In genomic region chrX:141292702-141293462, GRCm38 (mm10) we compare ENCODE assay signal across 20 mouse cellular contexts.
DNase-seq lines count a peak whose midpoint lies in the region; ATAC-seq and TF ChIP-seq lines count a peak whose summit lies in the region.
"Had no signal": no experiment of that assay in that cellular context is flagged by ENCODE, and none has a peak within 500 bp of the region (broad histone marks: within the 10 kb centered on the region; RNA-seq: fewer than 3 reads in every experiment).

No protein-coding gene starts in this region.

- no peak overlapping the region for H3K27ac ChIP-seq in kidney, adult 2 months (ENCODE audit: insufficient read depth, low read depth, low read length)
- no peak overlapping the region for H3K27ac ChIP-seq in kidney, embryonic 14.5 days (ENCODE audit: low read depth, low read length)
- no peak overlapping the region for H3K27ac ChIP-seq in forebrain, postnatal 0 days (ENCODE audit: low read depth, low read length)
- H3K27ac ChIP-seq in midbrain, postnatal 0 days (ENCODE audit: low read depth, low read length) = no peak overlapping the region
- H3K27ac ChIP-seq: embryonic facial prominence, embryonic 13.5 days; hindbrain, embryonic 14.5 days; kidney, postnatal 0 days; limb, embryonic 15.5 days; liver, embryonic 15.5 days; neural tube, embryonic 15.5 days had no signal

- no peak for TF ChIP-seq CTCF in kidney, adult 2 months (conservative IDR thresholded peaks at IDR 0.05; ENCODE audit: insufficient read depth, insufficient read length, low read depth, low read length)
- TF ChIP-seq CTCF in forebrain, postnatal 0 days (IDR thresholded peaks at IDR 0.05; ENCODE audit: low read depth) = no peak
- TF ChIP-seq CTCF in midbrain, postnatal 0 days (IDR thresholded peaks at IDR 0.05) = no peak

- H3K4me3 ChIP-seq in kidney, adult 2 months (ENCODE audit: insufficient read depth, low read depth, low read length) = no peak overlapping the region
- H3K4me3 ChIP-seq in kidney, embryonic 14.5 days (ENCODE audit: low read length) = no peak overlapping the region
- H3K4me3 ChIP-seq in forebrain, postnatal 0 days (ENCODE audit: low read depth, low read length) = no peak overlapping the region
- no peak overlapping the region for H3K4me3 ChIP-seq in midbrain, postnatal 0 days (ENCODE audit: low read depth, low read length)
- H3K4me3 ChIP-seq: embryonic facial prominence, embryonic 13.5 days; limb, embryonic 15.5 days; liver, embryonic 15.5 days; megakaryocyte, embryonic 14.5 days; neural tube, embryonic 15.5 days had no signal

- no peak for ATAC-seq in kidney, embryonic 14.5 days (ENCODE audit: low FRiP score, low TSS enrichment)
- ATAC-seq in granulocyte monocyte progenitor cell, adult 5-6 weeks (replicated peaks; ENCODE audit: poor library complexity, severe bottlenecking) = peak; percentile 99
- no peak for ATAC-seq in forebrain, postnatal 0 days
- no peak for ATAC-seq in midbrain, postnatal 0 days (ENCODE audit: low FRiP score)

- peak; percentile 1 for DNase-seq in kidney, adult 2 months
- peak; percentile 85 for DNase-seq in 3T3-L1 (ENCODE audit: low read depth, low spot score)
- DNase-seq in NIH3T3 (ENCODE audit: low read depth) = peak; percentile 71
- DNase-seq in forebrain, postnatal 0 days = no peak
- DNase-seq in midbrain, postnatal 0 days (ENCODE audit: low spot score) = no peak
- no peak for DNase-seq in frontal cortex, postnatal 36 days (ENCODE audit: low spot score in 2 of 2)
- DNase-seq: cerebellum, adult 9-10 months; gastrocnemius, postnatal 25 days; midbrain, embryonic 14.5 days; right cerebral cortex, postnatal 4 days; thymus, postnatal 14 days had no signal

- H3K9me3 ChIP-seq in kidney, embryonic 14.5 days (ENCODE audit: control insufficient read depth, low read length) = no peaks in the 10 kb centered on the region
- no peaks in the 10 kb centered on the region for H3K9me3 ChIP-seq in forebrain, postnatal 0 days (ENCODE audit: low read length)
- H3K9me3 ChIP-seq in midbrain, postnatal 0 days (ENCODE audit: low read length) = no peaks in the 10 kb centered on the region
- H3K9me3 ChIP-seq: embryonic facial prominence, embryonic 13.5 days; limb, embryonic 15.5 days; liver, embryonic 15.5 days; megakaryocyte, embryonic 14.5 days; neural tube, embryonic 15.5 days had no signal

- WGBS in kidney, adult 2 months = 55% methylated on average over 3 of the region's 3 CpGs
- 81% methylated on average over 3 of the region's 3 CpGs for WGBS in kidney, embryonic 14.5 days
- WGBS in forebrain, postnatal 0 days = 88% methylated on average over 3 of the region's 3 CpGs
- WGBS in midbrain, postnatal 0 days = 84% methylated on average over 3 of the region's 3 CpGs

- no peak overlapping the region for H3K9ac ChIP-seq in kidney, embryonic 14.5 days (ENCODE audit: low read depth, low read length)
- H3K9ac ChIP-seq in forebrain, postnatal 0 days = no peak overlapping the region
- no peak overlapping the region for H3K9ac ChIP-seq in midbrain, postnatal 0 days (replicated peaks; ENCODE audit: low read length, poor library complexity, severe bottlenecking)
- H3K9ac ChIP-seq: embryonic facial prominence, embryonic 13.5 days; hindbrain, embryonic 14.5 days; limb, embryonic 15.5 days; liver, embryonic 15.5 days; neural tube, embryonic 15.5 days had no signal

- TF ChIP-seq POLR2A in kidney, adult 2 months (IDR thresholded peaks at IDR 0.05; ENCODE audit: low read depth, low read length) = no peak

- H3K27me3 ChIP-seq in kidney, adult 2 months (replicated peaks; ENCODE audit: control insufficient read depth, insufficient read depth, low read length) = no peaks in the 10 kb centered on the region
- no peaks in the 10 kb centered on the region for H3K27me3 ChIP-seq in kidney, embryonic 14.5 days (ENCODE audit: control insufficient read depth, insufficient read depth, low read length)
- no peaks in the 10 kb centered on the region for H3K27me3 ChIP-seq in forebrain, postnatal 0 days (ENCODE audit: insufficient read depth, low read length)
- no peaks in the 10 kb centered on the region for H3K27me3 ChIP-seq in midbrain, postnatal 0 days (ENCODE audit: insufficient read depth, low read length)
- H3K27me3 ChIP-seq: liver, embryonic 15.5 days; megakaryocyte, embryonic 14.5 days; neural tube, embryonic 15.5 days had no signal

- H3K4me1 ChIP-seq in kidney, adult 2 months (ENCODE audit: control insufficient read depth, insufficient read depth, low read length) = no peaks in the 10 kb centered on the region
- H3K4me1 ChIP-seq in kidney, embryonic 14.5 days (ENCODE audit: control insufficient read depth, insufficient read depth, low read length) = no peaks in the 10 kb centered on the region
- no peaks in the 10 kb centered on the region for H3K4me1 ChIP-seq in forebrain, postnatal 0 days (ENCODE audit: insufficient read depth)
- no peaks in the 10 kb centered on the region for H3K4me1 ChIP-seq in midbrain, postnatal 0 days (ENCODE audit: insufficient read depth, low read length)
- H3K4me1 ChIP-seq: embryonic facial prominence, embryonic 13.5 days; limb, embryonic 15.5 days; liver, embryonic 15.5 days; megakaryocyte, embryonic 14.5 days; neural tube, embryonic 15.5 days had no signal

- H3K36me3 ChIP-seq in kidney, adult 2 months (ENCODE audit: control insufficient read depth, insufficient read depth, low read length) = no peaks in the 10 kb centered on the region
- no peaks in the 10 kb centered on the region for H3K36me3 ChIP-seq in kidney, embryonic 14.5 days (ENCODE audit: control insufficient read depth, insufficient read depth, low read length)
- no peaks in the 10 kb centered on the region for H3K36me3 ChIP-seq in forebrain, postnatal 0 days (ENCODE audit: insufficient read depth)
- H3K36me3 ChIP-seq in midbrain, postnatal 0 days (ENCODE audit: insufficient read depth, low read length) = no peaks in the 10 kb centered on the region
- H3K36me3 ChIP-seq: embryonic facial prominence, embryonic 13.5 days; limb, embryonic 15.5 days; liver, embryonic 15.5 days; neural tube, embryonic 15.5 days had no signal

- H3K4me2 ChIP-seq in kidney, embryonic 14.5 days (replicated peaks; ENCODE audit: low read depth, low read length) = no peak overlapping the region
- no peak overlapping the region for H3K4me2 ChIP-seq in forebrain, postnatal 0 days (ENCODE audit: low read depth)
- H3K4me2 ChIP-seq in midbrain, postnatal 0 days (ENCODE audit: low read depth, low read length, poor library complexity, severe bottlenecking) = no peak overlapping the region
- H3K4me2 ChIP-seq: embryonic facial prominence, embryonic 13.5 days; hindbrain, embryonic 14.5 days; limb, embryonic 15.5 days; liver, embryonic 15.5 days; neural tube, embryonic 15.5 days had no signal

Comparison
In these comparisons a context has a peak if more than half of its experiments do, and no peak if none do; other contexts are left out.
1. DNase-seq: peak in kidney, adult 2 months (single experiment), 3T3-L1 (single experiment) and NIH3T3 (single experiment); none in forebrain, postnatal 0 days (single experiment), midbrain, postnatal 0 days (single experiment) and frontal cortex, postnatal 36 days (0 of 2).